ENCODE assay signal across 8 mouse cellular contexts in the genomic region with DNA sequence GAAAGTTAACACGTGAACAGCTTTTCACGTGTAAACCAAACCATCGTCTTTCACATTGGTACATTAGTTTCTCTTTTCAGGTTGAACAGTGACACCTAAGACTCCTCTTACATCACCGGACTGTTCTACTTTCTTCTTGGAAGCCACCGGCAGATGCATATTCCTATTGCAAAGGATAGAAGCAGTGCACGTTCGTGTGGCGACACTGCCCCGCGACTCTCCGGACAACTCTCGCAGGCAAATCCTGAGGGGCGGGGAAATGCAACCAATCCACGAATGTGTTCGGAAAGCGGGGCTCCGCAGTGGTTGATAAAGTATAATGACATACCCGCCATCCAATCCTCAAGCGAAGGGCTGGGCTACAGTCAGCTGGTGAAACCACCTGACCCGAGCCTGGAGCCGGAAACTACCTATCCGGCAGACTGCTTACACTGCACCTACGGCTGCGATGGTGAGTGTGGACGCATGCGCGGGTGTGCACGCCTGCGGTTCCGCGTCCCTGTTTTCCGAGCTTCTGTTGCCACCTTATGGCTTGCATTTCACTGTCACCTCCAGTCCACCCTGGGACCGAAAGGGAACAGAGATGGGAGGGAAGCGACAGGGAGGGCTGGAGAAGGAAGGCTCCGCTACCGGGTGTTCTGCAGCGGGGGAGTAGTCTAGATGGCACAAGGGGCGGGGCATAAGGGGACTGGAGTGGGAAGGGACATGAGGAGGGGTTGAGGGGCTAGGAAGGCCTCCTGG. TPM values are rescaled to one million over a fixed set of nuclear protein-coding genes. Genes with fewer than 3 reads are reported as not detected.
DNase-seq lines count a peak whose midpoint lies in the region; ATAC-seq and TF ChIP-seq lines count a peak whose summit lies in the region.

A gene (plus strand): TSS at position 130 of the 741 bp plus-strand sequence.

- H3K27me3 ChIP-seq in embryonic facial prominence, embryonic 15.5 days: no peaks in the 10 kb centered on the region
- no peaks in the 10 kb centered on the region for H3K27me3 ChIP-seq in limb, embryonic 14.5 days (ENCODE audit: control insufficient read depth, insufficient read depth, low read length)
- no peaks in the 10 kb centered on the region for H3K27me3 ChIP-seq in midbrain, postnatal 0 days (ENCODE audit: insufficient read depth, low read length)

- peaks cover 23% of the 10 kb centered on the region for H3K36me3 ChIP-seq in embryonic facial prominence, embryonic 15.5 days
- peaks cover 29% of the 10 kb centered on the region for H3K36me3 ChIP-seq in limb, embryonic 14.5 days (ENCODE audit: control insufficient read depth, insufficient read depth, low read length)
- H3K36me3 ChIP-seq in midbrain, postnatal 0 days (ENCODE audit: insufficient read depth, low read length): peaks cover 22% of the 10 kb centered on the region

- peak within 1 kb of the TSS; percentile 78 for H3K4me2 ChIP-seq in embryonic facial prominence, embryonic 15.5 days (replicated peaks)
- H3K4me2 ChIP-seq in limb, embryonic 14.5 days (replicated peaks; ENCODE audit: low read depth, low read length, severe bottlenecking): peak within 1 kb of the TSS; percentile 77
- H3K4me2 ChIP-seq in midbrain, postnatal 0 days (ENCODE audit: low read depth, low read length, poor library complexity, severe bottlenecking): peak within 1 kb of the TSS; percentile 89

- ATAC-seq in embryonic facial prominence, embryonic 15.5 days (ENCODE audit: insufficient number of reproducible peaks, low FRiP score, low TSS enrichment, low read depth): peak; percentile 100
- ATAC-seq in limb, embryonic 14.5 days (ENCODE audit: low FRiP score, low read depth): peak; percentile 100
- ATAC-seq in midbrain, postnatal 0 days (ENCODE audit: low FRiP score): peak; percentile 100

- peak within 1 kb of the TSS; percentile 69 for H3K9ac ChIP-seq in embryonic facial prominence, embryonic 15.5 days
- peak within 1 kb of the TSS; percentile 61 for H3K9ac ChIP-seq in limb, embryonic 14.5 days (ENCODE audit: low read depth, low read length, severe bottlenecking)
- peak within 1 kb of the TSS; percentile 79 for H3K9ac ChIP-seq in midbrain, postnatal 0 days (replicated peaks; ENCODE audit: low read length, poor library complexity, severe bottlenecking)

- peaks cover 6% of the 10 kb centered on the region; the same call in 1 of the 2 replicates for H3K4me1 ChIP-seq in bone marrow, adult 2 months (ENCODE audit: control insufficient read depth, insufficient read depth, low read length)
- H3K4me1 ChIP-seq in embryonic facial prominence, embryonic 15.5 days: peaks cover 11% of the 10 kb centered on the region
- peaks cover 11% of the 10 kb centered on the region for H3K4me1 ChIP-seq in limb, embryonic 14.5 days (ENCODE audit: control insufficient read depth, insufficient read depth, low read length)
- 0 out of 2 replicates have a peak, but pooled peaks cover 2% of the 10 kb centered on the region for H3K4me1 ChIP-seq in midbrain, postnatal 0 days (ENCODE audit: insufficient read depth, low read length)

- peak; percentile 28; the same call in 1 of the 2 replicates for TF ChIP-seq CTCF in bone marrow, adult 2 months (IDR thresholded peaks at IDR 0.05; ENCODE audit: control insufficient read depth, insufficient read depth, low read length)
- TF ChIP-seq CTCF in midbrain, postnatal 0 days (IDR thresholded peaks at IDR 0.05): peak; percentile 59

- DNase-seq in 416B (ENCODE audit: low read depth): peak; percentile 99
- DNase-seq in heart, adult 8-10 months (ENCODE audit: low spot score): peak; percentile 99
- peak; percentile 99 for DNase-seq in kidney, adult 9 months
- peak; percentile 98 for DNase-seq in limb, embryonic 14.5 days (ENCODE audit: low spot score)
- peak; percentile 98 for DNase-seq in midbrain, postnatal 0 days (ENCODE audit: low spot score)
- peak; percentile 76 to 84 for DNase-seq in spleen, postnatal 14 days (ENCODE audit: low spot score in 2 of 2)

- peak within 1 kb of the TSS; percentile 83 for H3K4me3 ChIP-seq in bone marrow, adult 2 months (replicated peaks; ENCODE audit: control insufficient read depth, low read depth, low read length)
- peak within 1 kb of the TSS; percentile 83 for H3K4me3 ChIP-seq in embryonic facial prominence, embryonic 15.5 days (replicated peaks)
- H3K4me3 ChIP-seq in limb, embryonic 14.5 days (replicated peaks; ENCODE audit: low read length): peak within 1 kb of the TSS; percentile 55
- peak within 1 kb of the TSS; percentile 66 for H3K4me3 ChIP-seq in midbrain, postnatal 0 days (ENCODE audit: low read depth, low read length)

- H3K9me3 ChIP-seq in embryonic facial prominence, embryonic 15.5 days (replicated peaks): no peaks in the 10 kb centered on the region
- no peaks in the 10 kb centered on the region for H3K9me3 ChIP-seq in limb, embryonic 14.5 days (ENCODE audit: control insufficient read depth, low read length)
- H3K9me3 ChIP-seq in midbrain, postnatal 0 days (ENCODE audit: low read length): no peaks in the 10 kb centered on the region

- TF ChIP-seq POLR2A in bone marrow, adult 2 months (IDR thresholded peaks at IDR 0.05; ENCODE audit: borderline replicate concordance, control insufficient read depth, low read depth, low read length): peak; percentile 87
- peak; percentile 26; the same call in 1 of the 2 replicates for TF ChIP-seq POLR2A in limb, embryonic 14.5 days (IDR thresholded peaks at IDR 0.05; ENCODE audit: borderline replicate concordance, extremely low read depth, insufficient read depth, insufficient read length)

- under 1% methylated on average over 38 of the region's 38 CpGs for WGBS in bone marrow, adult 2 months
- under 1% methylated on average over 38 of the region's 38 CpGs for WGBS in embryonic facial prominence, embryonic 15.5 days
- under 1% methylated on average over 38 of the region's 38 CpGs for WGBS in limb, embryonic 14.5 days
- under 1% methylated on average over 38 of the region's 38 CpGs for WGBS in midbrain, postnatal 0 days

- H3K27ac ChIP-seq in bone marrow, adult 2 months (ENCODE audit: control insufficient read depth, insufficient read depth, low read depth, low read length, poor library complexity): peak within 1 kb of the TSS; percentile 91
- peak within 1 kb of the TSS; percentile 85 for H3K27ac ChIP-seq in embryonic facial prominence, embryonic 15.5 days (replicated peaks)
- H3K27ac ChIP-seq in limb, embryonic 14.5 days (replicated peaks; ENCODE audit: low read depth, low read length): peak within 1 kb of the TSS; percentile 30
- H3K27ac ChIP-seq in midbrain, postnatal 0 days (ENCODE audit: low read depth, low read length): peak within 1 kb of the TSS; percentile 85

RNA-seq across cellular contexts. Expression of the gene that starts here (rescaled TPM):
- polyA plus RNA-seq in bone marrow, adult 2 months (2011; ENCODE audit: insufficient read depth, insufficient read length, low replicate concordance, missing spikeins): 69.8 and 167 TPM in 2 replicates
- polyA plus RNA-seq in embryonic facial prominence, embryonic 15.5 days (2015; fragmentation: Nextera tagmentation; extraction: Ambion mirVana): 72.6 and 72.7 TPM in 2 replicates
- 10 to 100 TPM; 54.5 to 61.7 (median 56.2) TPM for total RNA-seq in heart, adult 8-10 months (2022)
- polyA plus RNA-seq in limb, embryonic 14.5 days (2012; rRNA removed): 104 and 110 TPM in 2 replicates
- 64.6 and 68.5 TPM in 2 replicates for polyA plus RNA-seq in limb, embryonic 14.5 days (2014; fragmentation: Nextera tagmentation; extraction: Ambion mirVana)
- total RNA-seq in midbrain, postnatal 0 days (2014; rRNA removed): 59.1 and 79.6 TPM in 2 replicates
- 99.8 and 104 TPM in 2 replicates for polyA plus RNA-seq in midbrain, postnatal 0 days (2015; fragmentation: Nextera tagmentation; extraction: Ambion mirVana)

Comparison
In these comparisons a context has a peak if more than half of its experiments do, and no peak if none do; other contexts are left out.
1. Peak in every context shown above with its lines: DNase-seq, ATAC-seq, H3K4me3 ChIP-seq and H3K27ac ChIP-seq.
2. H3K27ac ChIP-seq: peak in every context shown above with its lines; median percentile 91 in bone marrow, adult 2 months; 85 in embryonic facial prominence, embryonic 15.5 days; 85 in midbrain, postnatal 0 days; 30 in limb, embryonic 14.5 days.